Mouse (Mus musculus): ENCODE results near the gene Egflam.

Egflam gene

DNA sequence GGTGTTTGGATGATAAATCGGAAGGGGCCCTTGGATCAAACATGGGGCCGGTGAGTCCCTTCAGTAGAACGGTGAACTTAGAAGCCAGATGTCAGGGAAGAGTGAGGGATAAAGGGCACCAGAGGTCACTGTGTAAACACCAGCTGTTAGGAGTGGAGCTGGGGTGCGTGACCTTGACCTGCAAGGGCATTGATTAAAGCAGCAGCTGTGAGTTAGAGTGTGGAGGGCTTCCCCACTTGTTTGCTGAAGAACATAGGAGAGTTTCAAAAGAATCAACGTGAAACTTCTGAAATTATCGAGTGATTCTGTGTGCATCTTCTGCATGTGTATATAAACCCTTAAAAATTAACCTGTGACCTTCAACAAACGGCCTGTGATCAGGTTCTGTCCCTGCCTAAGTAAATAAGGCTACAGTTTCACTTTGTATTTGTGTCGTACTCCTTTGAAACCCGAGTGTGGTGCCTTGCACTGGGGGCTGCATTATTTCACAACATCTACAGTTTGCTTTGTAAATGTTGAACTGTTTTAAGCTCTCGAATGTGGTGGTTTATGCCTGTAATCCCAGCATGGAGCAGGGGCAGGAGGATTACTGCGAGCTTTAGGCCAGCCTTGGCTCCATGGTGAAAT is 230.2 kb downstream of the Egflam start:
- no peak for DNase-seq

DNA sequence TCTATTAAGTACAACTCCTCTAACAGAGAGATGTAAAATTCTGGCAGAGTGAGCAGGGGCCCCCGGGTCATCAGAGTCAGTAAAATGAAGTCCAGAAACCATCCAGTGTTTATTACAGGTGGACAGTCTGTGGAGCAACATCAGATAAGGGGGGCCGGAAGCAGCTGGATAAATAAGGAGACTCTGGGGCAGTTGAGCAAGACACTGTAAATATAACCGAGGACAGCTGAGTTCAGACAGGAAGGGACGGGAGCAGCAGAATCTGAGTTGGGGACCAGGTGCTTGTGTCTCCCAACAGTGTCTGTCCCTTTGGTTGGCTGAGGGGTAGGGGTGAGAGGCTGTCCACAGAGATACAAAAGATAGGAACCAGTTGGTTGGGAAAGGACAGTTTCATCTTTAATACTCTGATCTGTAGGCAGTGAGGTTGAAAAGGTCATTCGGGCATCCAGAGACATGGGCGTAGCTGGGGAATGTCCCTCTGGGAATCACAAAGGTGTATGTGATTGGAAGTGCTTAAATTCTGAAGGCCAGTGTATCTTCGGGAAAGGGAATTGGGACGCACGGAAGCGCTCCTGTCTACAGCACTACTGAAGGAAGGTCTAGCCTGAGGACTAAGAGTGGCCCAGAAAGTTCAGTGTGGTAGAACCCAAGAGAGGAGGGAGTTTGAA is 230.8 kb downstream of the Egflam start:
- no peak for DNase-seq

DNA sequence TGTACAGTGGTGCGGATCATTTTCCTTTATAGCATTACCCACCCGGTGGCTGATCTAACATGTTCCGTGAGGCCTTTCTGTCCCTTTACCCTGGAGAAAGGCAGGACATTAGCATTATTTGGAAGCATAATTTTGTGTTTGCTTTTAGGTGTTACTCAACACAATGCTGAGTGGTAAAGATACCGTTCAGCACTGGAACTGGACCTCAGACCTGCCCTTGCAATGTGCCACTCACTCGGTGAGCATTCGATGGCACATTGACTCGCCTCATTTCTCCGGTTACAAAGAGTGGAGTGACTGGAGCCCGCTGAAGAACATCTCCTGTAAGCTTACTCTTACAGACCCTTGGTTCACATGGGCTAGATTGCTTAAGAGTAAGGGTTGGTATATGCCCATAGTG is 231.5 kb downstream of the Egflam start:
- no peak for DNase-seq

DNA sequence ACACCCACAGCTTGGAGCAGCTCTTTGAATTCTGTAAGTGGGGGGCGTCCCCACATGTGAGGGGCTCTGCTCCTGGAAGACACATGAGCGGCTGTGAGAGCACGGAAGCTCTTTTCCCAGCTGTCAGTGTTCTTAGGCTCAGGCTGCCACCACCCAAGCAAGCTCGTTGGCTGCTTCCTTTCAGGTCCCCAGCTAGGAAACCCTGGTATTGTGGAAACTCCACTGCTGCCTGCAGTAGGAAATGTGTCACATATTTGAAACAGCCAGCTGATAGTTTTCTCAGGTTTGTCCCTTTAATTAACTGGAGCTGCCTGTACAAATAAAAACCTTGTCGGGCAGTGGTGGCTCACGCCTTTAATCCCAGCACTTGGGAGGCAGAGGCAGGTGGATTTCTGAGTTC is 234.3 kb downstream of the Egflam start:
- no peak for DNase-seq

DNA sequence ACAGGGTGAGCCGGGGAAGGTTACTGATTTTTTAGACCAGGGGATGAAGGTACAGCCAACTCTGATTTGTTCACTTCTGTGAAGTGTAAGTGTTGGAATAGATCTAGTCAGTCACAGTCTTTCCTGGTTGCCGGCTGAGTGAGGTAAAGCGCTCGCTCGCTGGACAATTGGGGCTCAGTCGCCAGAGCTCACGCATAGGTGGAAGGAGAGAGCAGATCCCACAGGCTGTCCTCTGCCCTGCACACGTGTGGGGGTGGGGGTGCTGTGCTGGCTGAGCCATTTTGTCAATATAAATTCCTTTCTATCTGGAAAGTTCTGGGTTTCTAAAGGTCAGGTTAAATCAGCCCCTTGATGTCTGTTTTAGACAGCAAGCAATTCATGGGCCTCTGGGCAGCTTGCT is 237.9 kb downstream of the Egflam start:
- DNase-seq = no peak

DNA sequence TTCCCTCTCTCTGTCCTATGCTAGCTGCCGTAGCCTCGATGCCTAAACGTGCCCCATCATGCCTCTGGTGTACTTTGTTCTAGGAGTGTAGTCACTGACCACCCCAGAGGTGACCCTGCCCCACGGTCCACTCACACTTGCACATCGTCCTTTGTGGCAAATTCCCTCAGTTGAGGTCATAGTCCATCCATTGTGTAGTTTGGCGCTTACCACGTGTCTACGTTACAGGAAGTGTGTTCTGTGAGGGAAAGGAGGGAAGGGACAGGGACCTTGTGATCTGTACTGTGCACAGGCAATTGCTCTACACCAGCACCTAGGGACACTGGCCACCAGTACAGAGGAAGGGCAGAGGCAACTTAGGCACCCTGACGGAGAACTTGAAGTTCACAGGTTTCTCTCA is 238.3 kb downstream of the Egflam start:
- peak; percentile 80 for DNase-seq

DNA sequence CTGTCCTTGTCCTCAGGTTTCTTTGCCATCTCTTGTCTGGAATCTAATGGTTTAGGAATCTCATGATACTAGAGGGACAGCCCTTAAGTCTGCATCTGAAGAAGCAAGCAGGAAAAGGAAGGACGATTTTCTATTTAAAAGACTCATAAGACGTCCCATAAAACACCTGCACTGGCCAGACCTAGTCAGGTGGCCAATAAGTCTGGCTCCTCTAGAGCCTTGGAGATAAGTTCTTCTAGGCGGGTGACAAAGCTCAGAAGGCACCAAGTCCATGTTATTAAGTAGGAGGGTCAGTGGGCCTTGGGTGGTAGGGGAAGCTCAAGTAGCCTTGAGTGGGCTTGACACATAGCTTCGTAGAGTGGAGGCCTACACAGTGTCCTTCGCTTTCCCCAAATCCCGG is 240.5 kb downstream of the Egflam start:
- no peak for DNase-seq
